Mouse (Mus musculus) embryonic fibroblast, embryonic 13.5 days (primary cell): ENCODE results near the gene Ghdc.

Experiments used
- CTCF ChIP-seq: IDR thresholded peaks from 2 replicates; pipeline ENCODE4 v1.5.1; 2011; ENCODE audit warnings: mild to moderate bottlenecking, control low read depth, low read length, moderate library complexity, borderline replicate concordance; ENCODE audit not compliant: insufficient read depth
- POLR2A ChIP-seq: IDR thresholded peaks from 2 replicates; pipeline ENCODE4 v1.6.1; 2011; ENCODE audit warnings: low read depth, mild to moderate bottlenecking, control low read depth, low read length, moderate library complexity

DNA sequence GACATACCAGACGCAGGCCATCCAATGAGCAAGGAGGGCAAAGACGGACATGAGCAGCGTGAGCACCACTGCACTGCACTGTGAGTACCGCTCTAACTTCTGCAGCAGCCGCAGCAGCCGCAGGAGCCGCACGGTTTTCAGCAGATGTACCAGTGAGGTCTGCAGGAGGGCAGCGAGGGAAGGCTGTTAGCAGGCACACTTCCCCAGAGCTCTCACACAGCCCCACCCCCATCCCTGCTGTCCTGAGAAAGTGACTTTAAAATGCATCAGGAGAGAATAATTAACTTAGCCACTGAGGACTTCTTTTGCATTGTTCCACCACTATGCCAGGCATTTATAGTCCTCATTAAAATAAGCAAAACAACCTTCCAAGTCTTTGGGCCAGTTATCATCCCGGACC, 18.5 kb downstream of the Ghdc start:
- TF ChIP-seq CTCF = no peak
- no peak for TF ChIP-seq POLR2A
